Mouse (Mus musculus) forebrain, embryonic 13.5 days (tissue): ENCODE results near the gene Gabrd. TPM values are rescaled to one million over a fixed set of nuclear protein-coding genes. Genes with fewer than 3 reads are reported as not detected.

ENCODE experiments used
- ATAC-seq: fragments of 200-750 bp; cut with Nextera tagmentation; 2 replicates; pipeline ENCODE4 v1.8.0; 2017
- H3K27ac ChIP-seq: fragments of 300-500 bp; sonication (generic); 2 replicates; pipeline ENCODE4 v1.5.1; 2015; ENCODE audit warnings: inconsistent platforms, mild to moderate bottlenecking, moderate library complexity
- H3K27me3 ChIP-seq: fragments of 300-500 bp; sonication (generic); 2 replicates; pipeline ENCODE4 v1.6.1; 2015; ENCODE audit warnings: mild to moderate bottlenecking, inconsistent platforms
- H3K36me3 ChIP-seq: fragments of 300-500 bp; sonication (generic); 2 replicates; pipeline ENCODE4 v1.6.1; 2015; ENCODE audit warnings: mild to moderate bottlenecking, inconsistent platforms; ENCODE audit not compliant: poor library complexity, severe bottlenecking
- H3K4me1 ChIP-seq: fragments of 300-500 bp; sonication (generic); 2 replicates; pipeline ENCODE4 v1.6.1; 2015; ENCODE audit warnings: inconsistent platforms
- H3K4me2 ChIP-seq: fragments of 300-500 bp; sonication (generic); 2 replicates; pipeline ENCODE4 v1.6.1; 2015; ENCODE audit warnings: inconsistent platforms, mild to moderate bottlenecking, moderate library complexity
- H3K4me3 ChIP-seq: fragments of 300-500 bp; sonication (generic); 2 replicates; pipeline ENCODE4 v1.5.1; 2015; ENCODE audit warnings: mild to moderate bottlenecking, inconsistent platforms
- H3K9ac ChIP-seq: fragments of 300-500 bp; sonication (generic); 2 replicates; pipeline ENCODE4 v1.6.1; 2015; ENCODE audit warnings: mild to moderate bottlenecking, inconsistent platforms
- H3K9me3 ChIP-seq: fragments of 300-500 bp; sonication (generic); replicated peaks from 2 replicates; pipeline ENCODE4 v1.6.1; 2016; ENCODE audit warnings: inconsistent platforms
- WGBS: fragments of 180-500 bp; shearing (Covaris S2); methylation state at CpG from one replicate; pipeline ENCODE4 v1.1.7; 2015; 5-methylcytosine and 5-hydroxymethylcytosine counted together
- polyA plus RNA-seq: library from polyadenylated mRNA; unstranded; fragments of >200 nt; fragmentation: Nextera tagmentation; extraction: Ambion mirVana; gene quantifications from 2 replicates; pipeline ENCODE4 v1.2.1, GENCODE M21; 2015

Gene Gabrd
- polyA plus RNA-seq, 1 experiment from 2014 or later = 0.31 TPM

GRCm38 (mm10) chr4:155381974-155382373 lies 15.9 kb downstream of the Gabrd start:
- H3K9ac ChIP-seq = no peak overlapping the region
- H3K27me3 ChIP-seq = 0 out of 2 replicates have a peak, but pooled peaks cover 3% of the 10 kb centered on the region
- no peaks in the 10 kb centered on the region for H3K4me1 ChIP-seq
- no peak overlapping the region for H3K4me2 ChIP-seq
- H3K36me3 ChIP-seq = no peaks in the 10 kb centered on the region
- H3K4me3 ChIP-seq = no peak overlapping the region
- no peaks in the 10 kb centered on the region for H3K9me3 ChIP-seq
- ATAC-seq = no peak
- H3K27ac ChIP-seq = no peak overlapping the region
- WGBS = 62% methylated on average over 7 of the region's 7 CpGs

- H3K36me3 ChIP-seq = no peaks in the 10 kb centered on the region
- no peak overlapping the region for H3K9ac ChIP-seq
- H3K9me3 ChIP-seq = no peaks in the 10 kb centered on the region
- no peak overlapping the region for H3K4me2 ChIP-seq
- H3K27ac ChIP-seq = no peak overlapping the region
- H3K4me1 ChIP-seq = peaks cover 3% of the 10 kb centered on the region; the same call in 1 of the 2 replicates
- no peak for ATAC-seq
- H3K4me3 ChIP-seq = no peak overlapping the region
- H3K27me3 ChIP-seq = no peaks in the 10 kb centered on the region
- WGBS = 75% methylated on average over 5 of the region's 5 CpGs
Observed at GRCm38 (mm10) chr4:155371797-155372735, 25.8 kb downstream of the Gabrd start.

GRCm38 (mm10) chr4:155370737-155371715 lies 26.9 kb downstream of the Gabrd start:
- H3K27ac ChIP-seq = no peak overlapping the region
- ATAC-seq = no peak
- H3K36me3 ChIP-seq = no peaks in the 10 kb centered on the region
- peaks cover 3% of the 10 kb centered on the region; the same call in 1 of the 2 replicates for H3K4me1 ChIP-seq
- H3K9me3 ChIP-seq = no peaks in the 10 kb centered on the region
- no peak overlapping the region for H3K4me3 ChIP-seq
- H3K9ac ChIP-seq = no peak overlapping the region
- no peak overlapping the region for H3K4me2 ChIP-seq
- 85% methylated on average over 15 of the region's 15 CpGs for WGBS
- no peaks in the 10 kb centered on the region for H3K27me3 ChIP-seq

- peaks cover 3% of the 10 kb centered on the region; the same call in 1 of the 2 replicates for H3K4me1 ChIP-seq
- no peak overlapping the region for H3K27ac ChIP-seq
- H3K9ac ChIP-seq = no peak overlapping the region
- no peaks in the 10 kb centered on the region for H3K9me3 ChIP-seq
- no peak overlapping the region; the same call in 1 of the 2 replicates for H3K4me2 ChIP-seq
- H3K4me3 ChIP-seq = no peak overlapping the region
- ATAC-seq = no peak
- peaks cover 10% of the 10 kb centered on the region for H3K27me3 ChIP-seq
- no peaks in the 10 kb centered on the region for H3K36me3 ChIP-seq
- WGBS = 26% methylated on average over 12 of the region's 12 CpGs
Observed at GRCm38 (mm10) chr4:155368684-155369083, 29.2 kb downstream of the Gabrd start.

GRCm38 (mm10) chr4:155367739-155368138 lies 30.2 kb downstream of the Gabrd start:
- Histone ChIP-seq H3K27ac (no peak overlapping the region), H3K36me3 (no peaks in the 10 kb centered on the region), H3K4me3 (no peak overlapping the region), H3K9me3 (no peaks in the 10 kb centered on the region), H3K4me1 (peaks cover 3% of the 10 kb centered on the region; the same call in 1 of the 2 replicates), H3K4me2 (no peak overlapping the region), H3K9ac (no peak overlapping the region), H3K27me3 (peaks cover 19% of the 10 kb centered on the region)
- 96% methylated on average over 9 of the region's 9 CpGs for WGBS
- ATAC-seq = no peak

GRCm38 (mm10) chr4:155366784-155367183 lies 31.1 kb downstream of the Gabrd start:
- peaks cover 6% of the 10 kb centered on the region; the same call in 1 of the 2 replicates for H3K4me1 ChIP-seq
- H3K9me3 ChIP-seq = no peaks in the 10 kb centered on the region
- no peak overlapping the region for H3K27ac ChIP-seq
- H3K4me2 ChIP-seq = no peak overlapping the region
- H3K9ac ChIP-seq = no peak overlapping the region
- H3K27me3 ChIP-seq = peaks cover 29% of the 10 kb centered on the region
- ATAC-seq = no peak
- 90% methylated on average over 6 of the region's 6 CpGs for WGBS
- H3K36me3 ChIP-seq = no peaks in the 10 kb centered on the region
- no peak overlapping the region for H3K4me3 ChIP-seq

GRCm38 (mm10) chr4:155362443-155362842 lies 35.5 kb downstream of the Gabrd start:
- H3K9ac ChIP-seq = no peak overlapping the region
- no peak overlapping the region for H3K4me2 ChIP-seq
- WGBS = 39% methylated on average over 5 of the region's 5 CpGs
- H3K27me3 ChIP-seq = peaks cover 64% of the 10 kb centered on the region
- no peak overlapping the region for H3K27ac ChIP-seq
- H3K4me1 ChIP-seq = peaks cover 14% of the 10 kb centered on the region; the same call in 1 of the 2 replicates
- H3K4me3 ChIP-seq = no peak overlapping the region
- H3K36me3 ChIP-seq = no peaks in the 10 kb centered on the region
- H3K9me3 ChIP-seq = no peaks in the 10 kb centered on the region
- no peak for ATAC-seq

GRCm38 (mm10) chr4:155361303-155361791 lies 36.6 kb downstream of the Gabrd start, which contains the start of gene Prkcz:
TSS of gene Prkcz (minus strand) at chr4:155361361.
- Histone ChIP-seq H3K27me3 (peaks cover 64% of the 10 kb centered on the region), H3K4me3 (peak within 1 kb of the TSS; percentile 41), H3K36me3 (no peaks in the 10 kb centered on the region), H3K4me2 (peak within 1 kb of the TSS; percentile 61), H3K27ac (no peak within 1 kb of the TSS), H3K9me3 (no peaks in the 10 kb centered on the region), H3K4me1 (peaks cover 14% of the 10 kb centered on the region; the same call in 1 of the 2 replicates), H3K9ac (no peak within 1 kb of the TSS)
- under 1% methylated on average over 51 of the region's 51 CpGs for WGBS
- peak; percentile 61; the same call in 1 of the 2 replicates for ATAC-seq

GRCm38 (mm10) chr4:155360856-155361255 lies 37.1 kb downstream of the Gabrd start:
- Histone ChIP-seq H3K9ac (no peak overlapping the region), H3K27ac (no peak overlapping the region), H3K4me2 (peak overlapping the region; percentile 61), H3K4me3 (peak overlapping the region; percentile 41), H3K36me3 (no peaks in the 10 kb centered on the region), H3K4me1 (peaks cover 14% of the 10 kb centered on the region; the same call in 1 of the 2 replicates), H3K9me3 (no peaks in the 10 kb centered on the region), H3K27me3 (peaks cover 64% of the 10 kb centered on the region)
- ATAC-seq = no peak
- WGBS = under 1% methylated on average over 32 of the region's 42 CpGs

- no peaks in the 10 kb centered on the region for H3K36me3 ChIP-seq
- no peak overlapping the region for H3K9ac ChIP-seq
- no peak overlapping the region for H3K4me3 ChIP-seq
- H3K27me3 ChIP-seq = peaks cover 61% of the 10 kb centered on the region
- H3K4me2 ChIP-seq = no peak overlapping the region
- H3K27ac ChIP-seq = no peak overlapping the region
- peaks cover 14% of the 10 kb centered on the region; the same call in 1 of the 2 replicates for H3K4me1 ChIP-seq
- no peaks in the 10 kb centered on the region for H3K9me3 ChIP-seq
- 45% methylated on average over 12 of the region's 12 CpGs for WGBS
- ATAC-seq = no peak
Observed at GRCm38 (mm10) chr4:155359560-155360464, 38.1 kb downstream of the Gabrd start.

GRCm38 (mm10) chr4:155357601-155358000 lies 40.3 kb downstream of the Gabrd start:
- Histone ChIP-seq H3K36me3 (no peaks in the 10 kb centered on the region), H3K4me1 (peaks cover 14% of the 10 kb centered on the region; the same call in 1 of the 2 replicates), H3K9ac (no peak overlapping the region), H3K9me3 (no peaks in the 10 kb centered on the region), H3K27ac (no peak overlapping the region), H3K4me2 (no peak overlapping the region), H3K27me3 (peaks cover 43% of the 10 kb centered on the region), H3K4me3 (no peak overlapping the region)
- no peak for ATAC-seq
- 48% methylated on average over 2 of the region's 2 CpGs for WGBS
